Mouse (Mus musculus) testis, postnatal 14 days (tissue): Measurements from ENCODE around the gene Simc1.
"Not testable (repeated sequence)": the region's sequence is repeated elsewhere in the genome, so short reads cannot be mapped to it uniquely, and the experiment has no call there.

Experiments
- DNase-seq: peaks from one replicate; pipeline ENCODE4 v3.0.0; 2021; ENCODE audit warnings: low spot score

The Simc1 gene

DNA sequence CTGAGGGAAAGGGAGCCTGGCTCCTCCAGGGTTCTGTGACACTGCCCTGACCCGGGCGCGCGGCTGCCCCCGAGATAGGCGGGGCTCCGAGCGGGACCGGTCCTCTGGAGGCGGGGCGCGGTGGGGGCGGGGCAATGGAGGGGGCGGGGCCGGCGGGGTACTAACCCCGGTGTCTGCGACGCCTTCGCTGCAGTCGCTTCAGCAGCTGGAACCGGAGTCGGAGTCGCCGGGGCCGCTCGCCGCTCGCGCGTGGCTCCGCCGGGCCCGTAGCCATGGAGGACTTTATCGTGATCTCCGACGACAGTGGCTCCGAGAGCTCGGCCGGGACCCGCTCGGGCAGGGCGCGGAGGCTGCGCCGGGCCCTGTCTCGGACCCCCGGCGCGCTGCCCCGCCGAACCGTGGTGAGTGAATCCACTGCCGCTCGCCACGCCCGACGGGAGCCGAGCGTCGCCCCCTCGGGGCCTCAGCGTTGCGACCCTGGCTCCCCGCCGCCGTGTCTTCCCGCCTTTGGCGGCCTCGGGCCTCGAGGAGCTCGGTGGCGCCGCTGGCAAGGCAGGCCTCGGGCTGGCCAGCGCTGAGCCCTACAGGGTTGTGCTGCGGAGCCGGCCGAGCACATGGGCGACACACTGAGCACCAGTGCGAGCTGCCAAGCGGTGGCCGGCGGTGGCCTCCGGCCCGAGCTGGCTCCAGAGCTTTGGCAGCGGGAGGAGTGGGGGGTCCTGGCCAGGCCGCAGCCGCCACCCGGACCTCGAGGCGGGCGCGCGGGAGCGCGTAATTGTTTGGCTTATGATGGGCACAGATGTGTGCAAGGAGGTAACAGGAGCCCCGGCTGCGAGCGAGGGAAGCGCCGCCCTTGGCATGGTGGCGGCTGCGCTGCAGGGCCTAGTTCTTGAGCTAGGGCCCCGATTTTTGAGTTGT is at the start of gene Simc1:
Gene Simc1, plus strand, starts transcription at position 176 of the 918 bp plus-strand sequence.
- DNase-seq = peak; percentile 87

DNA sequence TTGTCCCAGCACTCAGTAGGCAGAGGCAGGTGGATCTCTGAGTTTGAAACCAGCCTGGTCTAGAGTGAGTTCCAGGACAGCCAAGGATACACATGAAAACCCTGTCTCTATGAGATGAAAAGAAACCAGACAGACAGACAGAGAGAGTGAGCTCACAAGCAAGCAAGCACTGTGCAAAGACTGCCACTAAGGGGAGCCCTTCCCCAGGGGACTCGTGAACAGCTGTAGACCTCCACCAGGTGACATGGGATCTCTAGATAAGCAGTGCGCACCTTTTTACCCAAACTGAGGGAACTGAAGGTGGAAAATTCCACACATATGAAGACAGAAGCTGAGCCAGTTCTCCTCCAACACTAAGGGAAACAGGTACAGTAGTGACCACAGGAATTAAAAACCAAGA is 46.5 kb upstream of the Simc1 start:
- DNase-seq = no peak

DNA sequence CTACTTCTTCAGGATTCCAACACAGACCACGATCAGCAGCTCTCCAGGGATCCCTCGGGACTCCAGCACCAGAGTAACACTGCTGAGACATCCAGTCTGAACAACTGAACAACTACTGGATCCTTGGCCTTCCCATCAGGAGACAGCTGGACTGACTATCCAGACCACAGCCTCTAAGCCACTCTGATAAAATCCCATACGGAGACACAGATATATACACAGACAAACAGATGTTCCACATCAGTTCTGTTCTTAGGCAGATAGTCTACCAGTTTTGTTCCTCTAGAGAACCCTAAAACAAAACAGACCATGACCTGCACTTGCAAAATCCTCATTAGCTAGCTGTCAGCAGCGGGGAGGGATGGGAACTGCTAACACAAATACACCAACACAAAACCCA is 44.3 kb upstream of the Simc1 start:
- no peak for DNase-seq

DNA sequence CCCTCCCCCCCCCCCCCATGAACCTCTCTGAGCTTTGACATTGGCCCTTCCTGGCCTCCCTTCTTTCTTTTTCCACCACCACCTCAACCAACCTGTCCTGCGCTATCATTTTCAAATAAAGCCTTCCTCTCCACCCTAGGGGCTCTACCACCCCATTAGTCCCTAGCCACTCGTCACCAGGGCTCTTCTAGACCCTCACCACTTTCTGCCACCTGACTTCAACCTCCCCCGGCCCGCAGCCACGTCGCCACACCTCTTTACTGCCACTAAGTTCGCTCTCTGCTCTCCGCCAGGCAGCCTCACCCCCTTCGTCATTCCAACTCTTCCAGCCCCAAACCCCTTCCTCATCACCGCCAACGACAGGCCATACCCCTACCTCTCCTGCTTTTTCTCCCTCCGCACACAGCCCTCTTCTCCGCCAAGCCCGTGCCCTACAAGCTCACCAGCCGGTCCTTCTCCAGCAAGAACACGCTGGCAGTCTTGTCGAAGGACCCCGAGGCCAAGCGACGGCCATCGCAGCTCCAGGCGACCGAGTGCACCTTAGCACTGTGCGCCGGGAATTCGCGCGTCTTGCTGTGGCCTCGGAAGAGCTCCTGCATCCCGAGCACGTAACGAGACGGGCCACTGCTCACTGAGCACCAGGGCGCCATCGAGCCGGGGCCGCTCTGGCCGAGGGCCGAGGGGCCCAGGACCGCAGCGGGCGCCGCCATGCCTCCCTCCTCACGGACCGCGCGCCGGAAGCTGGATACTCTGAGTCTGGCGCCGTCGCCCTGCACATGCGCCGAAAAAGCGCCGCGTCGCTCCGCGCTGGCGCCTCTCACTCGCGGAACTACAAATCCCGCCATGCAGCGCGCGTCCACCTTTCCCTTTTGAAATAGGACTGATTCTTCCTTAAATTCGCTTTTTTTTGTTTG is 35.2 kb upstream of the Simc1 start, which contains the start of gene Thoc3:
Gene Thoc3, minus strand, starts transcription at position 752 of the 914 bp plus-strand sequence.
- peak; percentile 90 for DNase-seq

DNA sequence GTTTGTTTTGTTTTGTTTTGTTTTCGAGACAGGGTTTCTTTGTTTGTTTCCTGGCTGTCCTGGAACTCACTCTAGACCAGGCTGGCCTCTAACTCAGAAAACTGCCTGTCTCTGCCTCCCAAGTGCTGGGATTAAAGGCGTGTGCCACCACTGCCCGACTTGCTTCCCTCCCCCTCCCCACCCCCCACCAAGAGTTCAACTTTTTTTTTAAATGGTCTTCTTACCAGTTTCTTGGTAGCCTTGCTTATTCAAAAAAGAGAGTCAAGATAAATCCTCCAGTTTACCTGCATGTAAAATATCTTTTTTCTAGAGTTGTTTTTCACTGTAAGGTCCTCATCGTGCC is 34.6 kb upstream of the Simc1 start:
- DNase-seq = no peak

DNA sequence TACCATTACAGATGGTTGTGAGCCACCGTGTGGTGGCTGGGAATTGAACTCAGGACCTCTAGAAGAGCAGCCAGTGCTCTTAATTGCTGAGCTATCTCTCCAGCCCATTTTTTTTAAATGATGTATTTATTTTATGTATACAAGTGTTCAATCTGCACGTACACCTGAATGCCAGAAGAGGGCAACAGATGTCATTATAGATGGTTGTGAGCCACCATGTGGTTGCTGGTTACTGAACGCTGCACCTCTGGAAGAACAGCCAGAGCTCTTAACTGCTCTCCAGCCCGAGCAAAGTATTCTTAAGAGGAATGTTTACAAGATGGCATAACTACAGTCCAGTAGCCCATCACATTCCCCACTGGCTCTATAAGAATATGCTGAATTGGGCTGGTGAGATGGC is 31.6 kb upstream of the Simc1 start:
- no peak for DNase-seq

DNA sequence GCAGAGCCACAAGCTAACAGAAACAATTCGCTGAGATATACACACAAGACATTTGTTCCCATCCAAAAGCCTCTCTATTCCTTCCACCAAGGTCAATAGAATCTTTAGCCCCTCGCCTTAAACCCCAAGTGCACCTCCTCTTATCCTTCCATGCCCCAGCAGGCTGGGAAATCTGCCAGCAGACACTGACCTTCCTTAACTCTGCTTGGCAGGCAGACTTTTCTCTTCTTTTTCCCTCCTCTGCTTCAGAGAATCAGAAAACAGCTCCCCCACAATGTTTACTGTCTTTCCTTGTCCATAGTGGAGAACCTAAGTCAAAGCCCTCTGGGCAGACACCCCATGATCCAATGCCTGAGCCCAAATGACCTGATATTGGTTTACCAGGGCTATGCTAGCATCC is 28.6 kb upstream of the Simc1 start:
- no peak for DNase-seq

DNA sequence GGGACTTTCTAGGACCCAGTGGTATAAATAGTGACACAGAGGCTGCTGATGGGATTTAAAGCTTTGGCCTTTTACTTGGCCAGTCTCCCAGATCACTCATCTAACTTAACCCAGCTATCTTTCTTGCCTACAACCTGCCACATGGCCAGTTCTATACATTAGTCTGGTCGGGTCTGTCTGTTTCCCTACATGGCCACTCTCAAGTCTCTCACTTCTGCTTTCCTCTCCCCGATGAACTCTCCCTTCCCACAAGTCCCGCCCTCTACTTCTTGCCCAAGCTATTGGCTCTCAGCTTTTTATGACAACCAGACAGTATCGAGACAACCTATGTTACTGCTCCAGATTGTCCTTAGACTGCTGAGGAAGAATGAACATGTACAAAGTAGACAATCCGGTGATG is 27.9 kb upstream of the Simc1 start:
- DNase-seq = no peak

DNA sequence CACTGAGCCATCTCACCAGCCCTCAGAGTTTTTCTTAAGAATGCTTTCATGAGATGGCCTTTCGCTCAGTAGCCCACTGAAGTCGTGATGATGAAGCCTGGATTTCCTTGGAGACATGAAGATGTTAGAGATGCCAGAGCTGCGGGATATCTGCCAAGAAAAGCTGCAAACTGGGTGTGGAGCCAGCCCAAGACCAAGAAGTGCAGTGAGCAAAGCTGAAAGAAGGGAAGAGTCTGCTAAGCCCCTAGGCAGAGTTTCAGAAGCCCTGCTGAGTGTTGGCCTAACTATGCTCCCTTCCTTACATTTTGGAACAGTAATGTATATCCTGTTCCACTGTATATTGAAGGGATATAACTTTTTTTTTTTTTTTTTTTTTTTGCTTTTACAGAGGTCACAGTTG is 24.3 kb upstream of the Simc1 start:
- no peak for DNase-seq

DNA sequence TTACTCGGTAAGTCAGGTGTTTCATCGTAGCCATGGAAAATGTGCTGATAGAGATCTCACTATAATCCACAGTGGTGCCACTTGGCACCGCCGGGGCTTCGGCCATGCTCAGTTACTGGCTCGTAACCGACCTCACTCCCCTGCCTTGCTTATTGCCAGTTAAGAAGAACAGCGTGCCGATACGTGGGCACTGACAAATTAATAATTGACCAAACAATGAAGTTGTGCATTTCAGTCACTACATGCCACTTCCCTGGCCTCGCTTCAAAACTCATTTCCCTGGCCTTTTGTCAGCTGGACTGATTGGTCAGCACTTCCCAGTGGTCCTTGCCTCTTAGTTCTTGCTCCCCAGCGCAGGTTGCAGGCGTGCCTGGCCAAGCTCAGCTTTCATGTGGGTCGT is 22.1 kb upstream of the Simc1 start:
- no peak for DNase-seq

DNA sequence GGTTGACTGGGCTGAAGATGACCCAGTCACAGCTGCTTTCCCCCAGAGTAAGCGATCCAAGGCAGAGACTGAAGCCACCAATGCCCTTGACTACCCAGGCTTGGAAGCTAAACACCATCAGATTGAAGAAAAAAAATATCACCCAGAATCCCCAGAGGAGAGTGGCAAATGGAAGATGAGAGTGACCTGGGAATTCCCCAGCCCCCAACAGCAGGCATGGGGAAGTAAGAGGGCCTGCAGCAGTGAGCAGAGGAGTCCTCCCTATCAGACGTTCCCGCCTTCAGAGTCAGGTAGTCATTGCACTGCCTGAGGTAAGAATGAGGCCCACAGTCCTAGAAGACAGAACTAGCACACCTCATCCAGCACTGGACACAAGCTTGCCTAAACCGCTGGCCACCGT is 13.2 kb upstream of the Simc1 start:
- DNase-seq = no peak

DNA sequence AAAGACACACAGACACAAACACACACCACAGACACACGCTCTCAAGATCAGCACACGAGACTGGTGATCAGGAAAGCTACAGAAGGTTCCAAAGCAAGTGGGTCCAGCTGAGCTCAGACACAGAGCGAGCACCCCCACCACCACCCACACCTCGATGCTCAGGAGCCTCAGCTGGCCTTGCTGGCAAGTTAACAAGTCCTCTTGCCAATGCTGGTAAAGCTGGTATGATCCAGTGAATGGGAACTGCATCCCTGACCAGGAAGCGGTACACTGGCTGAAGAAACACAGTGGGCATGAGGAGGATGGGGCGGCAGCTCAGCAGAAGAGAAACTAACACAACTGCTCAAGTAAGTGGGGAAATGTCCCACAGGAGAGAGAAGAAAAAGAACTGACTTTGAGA is 12.2 kb upstream of the Simc1 start:
- no peak for DNase-seq

DNA sequence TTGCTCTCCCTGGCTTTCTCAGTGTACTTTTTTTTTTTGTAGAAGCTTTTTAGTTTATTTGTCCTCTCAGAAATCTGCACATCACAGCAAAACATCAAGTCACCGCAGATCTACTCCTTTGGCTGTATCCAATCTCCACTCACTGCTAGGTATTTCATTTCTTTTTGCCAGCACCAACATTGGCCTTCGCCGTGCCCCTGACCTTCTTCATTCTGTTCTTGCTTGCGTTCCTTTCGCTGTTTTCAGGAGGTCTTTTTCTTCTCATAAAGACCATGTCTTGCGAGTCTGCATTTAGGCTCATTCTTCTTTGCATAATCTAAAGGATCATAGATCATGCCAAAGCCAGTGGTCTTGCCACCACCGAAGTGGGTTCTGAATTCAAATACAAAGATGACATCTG is 4.0 kb upstream of the Simc1 start:
- not testable (repeated sequence) for DNase-seq

DNA sequence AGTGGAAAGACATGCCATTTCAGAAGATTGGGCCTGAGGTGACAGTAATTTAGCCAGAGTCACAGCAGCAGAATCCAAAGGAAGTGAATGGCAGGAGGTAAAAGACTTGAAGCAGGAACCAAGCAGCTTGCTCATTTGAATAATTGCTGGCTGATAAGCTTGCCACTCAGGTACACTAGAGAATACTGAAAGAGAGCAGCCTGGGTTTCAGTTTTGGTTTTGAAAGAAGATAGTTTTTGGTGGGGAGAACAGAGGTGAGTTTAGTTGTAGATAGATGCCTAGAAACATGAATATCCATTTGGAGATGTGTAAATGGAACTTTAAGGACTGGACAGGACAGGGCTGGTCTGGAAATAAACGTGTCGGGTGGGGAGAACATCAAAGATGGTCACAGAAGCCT is 2.2 kb upstream of the Simc1 start:
- DNase-seq = no peak

DNA sequence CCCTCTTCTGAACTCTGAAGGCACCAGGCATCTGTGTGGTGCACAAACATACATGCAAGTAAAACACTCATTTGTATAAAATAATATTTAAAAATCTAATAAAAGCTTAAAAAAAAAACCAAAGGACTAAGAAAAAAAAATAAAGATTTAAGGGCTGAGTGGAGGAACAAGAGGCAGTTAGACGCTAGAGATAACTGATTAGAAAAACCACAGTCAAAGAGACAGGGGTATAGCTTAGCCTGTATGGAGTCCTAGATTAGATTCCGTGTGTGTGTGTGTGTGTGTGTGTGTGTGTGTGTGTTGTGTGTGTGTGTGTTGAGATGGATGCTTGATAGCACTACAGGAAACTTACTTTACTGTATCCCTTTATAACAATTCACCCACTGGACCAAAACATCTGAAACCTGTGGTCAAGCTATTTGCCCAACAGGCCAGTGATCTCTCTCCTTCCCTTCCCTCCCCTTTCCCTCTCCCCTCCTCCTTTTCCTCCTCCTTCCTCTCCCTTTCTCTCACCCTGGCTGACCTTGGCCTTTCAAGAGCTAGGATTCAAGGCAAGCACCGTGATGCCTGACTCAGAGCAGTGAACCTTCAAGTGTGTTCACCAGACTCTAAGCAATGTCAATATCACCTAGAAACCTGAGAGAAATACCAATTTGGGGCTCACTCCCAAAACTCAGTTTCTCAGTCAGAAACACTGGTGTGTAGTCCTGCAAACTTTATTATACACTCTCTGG is 1.5 kb upstream of the Simc1 start:
- no peak for DNase-seq

DNA sequence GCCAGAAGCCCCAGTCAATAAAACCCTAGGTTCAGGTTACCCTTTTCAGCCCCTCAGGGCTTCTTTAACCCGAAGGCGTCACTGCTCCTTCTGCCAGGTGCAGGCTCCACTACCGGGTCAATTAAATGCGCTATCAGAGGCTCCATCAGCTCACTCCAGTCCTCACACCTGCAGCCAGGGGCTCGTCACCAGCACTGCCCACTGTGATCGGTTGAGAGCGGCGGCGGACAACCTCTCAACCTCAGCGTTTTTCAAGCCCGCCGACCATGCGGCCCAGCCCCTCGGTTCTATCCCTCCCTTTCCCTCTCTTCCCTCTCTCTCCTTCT is 338 bp upstream of the Simc1 start:
- DNase-seq = no peak

DNA sequence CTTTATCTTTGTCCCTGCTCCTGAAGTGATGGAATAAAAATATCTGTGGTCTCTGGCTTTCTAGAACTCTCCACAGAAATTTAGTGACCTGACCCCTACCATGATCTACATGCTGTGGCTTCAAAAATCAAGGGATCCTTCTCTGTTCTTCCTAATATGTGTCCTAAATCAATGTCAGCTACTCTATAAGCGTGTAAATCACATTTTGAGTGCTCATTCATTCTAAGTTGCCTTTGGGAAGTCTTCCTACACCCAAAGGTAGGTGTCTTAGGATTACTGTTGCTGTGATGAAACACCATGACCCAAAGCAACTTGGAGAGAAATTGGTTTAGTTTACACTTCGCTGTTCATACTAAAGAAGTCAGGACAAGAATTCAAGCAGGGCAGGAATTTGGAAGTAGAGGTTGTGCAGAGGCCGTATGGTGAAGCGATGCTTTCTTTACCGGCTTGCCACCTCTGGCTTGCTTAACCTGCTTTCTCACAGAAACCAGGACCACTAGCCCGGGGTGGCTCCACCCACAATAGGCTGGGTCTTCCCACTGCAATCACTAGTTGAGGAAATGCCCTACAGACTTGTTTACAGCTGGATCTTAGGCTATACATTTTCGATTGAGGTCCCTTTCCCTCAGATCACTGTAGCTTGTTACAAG is 1.2 kb downstream of the Simc1 start:
- no peak for DNase-seq

DNA sequence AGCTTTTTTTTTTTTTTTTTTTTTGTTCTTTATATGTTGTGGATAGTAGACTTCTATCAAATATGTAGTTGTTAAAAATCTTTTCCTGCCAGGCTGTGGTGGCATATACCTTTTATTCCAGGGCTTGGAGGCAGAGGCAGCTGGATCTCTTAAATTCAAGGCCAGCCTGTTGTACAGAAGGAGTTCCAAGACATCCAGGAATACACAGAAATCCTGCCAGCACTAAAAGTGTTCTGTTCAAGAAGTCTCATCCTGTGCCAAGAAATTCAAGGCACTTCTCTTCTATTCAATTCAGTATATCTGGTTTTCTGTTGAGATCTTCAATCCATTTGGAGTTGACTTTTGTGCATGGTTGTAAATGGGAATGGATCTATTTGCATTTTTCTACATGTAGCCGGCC is 2.3 kb downstream of the Simc1 start:
- no peak for DNase-seq

DNA sequence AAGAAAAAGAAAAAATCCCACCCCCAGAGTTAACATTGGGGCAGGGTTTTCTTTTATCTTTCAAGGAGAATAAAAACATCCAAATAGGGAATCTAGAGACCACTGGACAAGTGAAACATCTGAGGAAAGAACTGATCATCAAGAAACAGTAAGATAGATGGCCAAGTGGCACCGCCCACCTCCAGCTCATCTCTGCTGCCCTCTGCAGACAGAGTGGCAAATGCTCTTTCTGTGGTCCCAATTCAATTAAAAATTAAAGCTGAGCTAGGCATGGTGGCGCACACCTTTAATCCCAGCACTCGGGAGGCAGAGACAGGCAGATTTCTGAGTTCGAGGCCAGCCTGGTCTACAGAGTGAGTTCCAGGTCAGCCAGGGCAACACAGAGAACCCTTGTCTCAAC is 16.6 kb downstream of the Simc1 start:
- no peak for DNase-seq

DNA sequence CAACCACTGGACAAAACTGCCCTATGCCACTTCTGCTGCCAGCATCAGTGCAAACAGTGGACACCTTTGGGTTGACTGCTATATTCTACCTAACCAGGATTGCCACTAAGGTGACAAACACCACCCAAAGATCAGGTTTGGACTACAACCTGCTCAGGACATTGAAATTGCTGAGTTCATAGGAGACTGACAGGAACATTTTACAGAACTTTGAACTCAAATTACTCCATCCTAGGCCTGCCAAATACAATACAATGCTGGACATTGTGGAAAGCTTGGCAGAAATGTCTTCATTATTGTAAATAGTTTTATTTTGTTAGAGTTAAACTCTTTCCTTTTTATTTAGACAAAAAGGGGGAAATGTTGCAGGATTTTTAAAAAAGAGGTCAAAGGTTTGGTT is 17.6 kb downstream of the Simc1 start:
- no peak for DNase-seq

DNA sequence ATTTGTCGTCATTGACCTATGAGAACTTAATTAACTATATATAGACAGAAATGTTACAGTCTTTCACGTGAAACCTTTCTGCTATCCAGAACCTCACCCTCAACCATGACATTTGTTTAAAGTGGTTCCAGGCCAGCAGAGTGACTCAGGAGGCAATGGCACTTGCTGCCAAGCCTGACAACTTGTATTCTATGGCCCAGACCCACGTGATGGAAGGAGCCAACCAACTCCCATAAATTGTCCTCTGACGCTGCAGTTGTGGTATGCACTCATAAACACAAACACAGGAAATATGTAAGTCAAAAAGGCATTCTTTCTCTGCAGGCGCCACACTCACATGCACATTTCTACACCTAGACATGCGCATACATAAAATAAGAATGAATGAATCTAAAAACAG is 23.6 kb downstream of the Simc1 start:
- no peak for DNase-seq

DNA sequence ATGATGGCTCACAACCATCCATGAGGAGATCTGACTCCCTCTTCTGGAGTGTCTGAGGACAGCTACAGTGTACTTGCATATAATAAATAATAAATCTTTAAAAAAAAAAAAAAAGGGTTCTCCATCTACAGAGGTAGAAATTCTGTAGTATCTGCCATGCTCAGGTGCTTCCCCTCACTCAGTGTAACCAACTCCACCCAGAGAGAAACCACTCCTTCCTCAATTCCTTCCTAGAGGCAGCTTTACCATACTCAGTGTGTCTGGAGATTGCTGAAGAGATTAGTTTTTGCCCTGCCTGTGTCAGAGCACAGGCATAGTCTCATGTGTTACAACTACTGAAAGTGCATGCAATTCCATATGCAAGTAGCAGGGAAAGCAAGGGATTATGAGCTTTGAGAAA is 28.6 kb downstream of the Simc1 start:
- DNase-seq = no peak
